ENCODE assay signal across 35 mouse cellular contexts in genomic region chr1:114875791-114876190, GRCm38 (mm10).
"Had no signal": no experiment of that assay in that cellular context is flagged by ENCODE, and none has a peak within 500 bp of the region (broad histone marks: within the 10 kb centered on the region; RNA-seq: fewer than 3 reads in every experiment).

No protein-coding gene starts in this region.

- H3K9ac ChIP-seq: heart, embryonic 12.5 days; heart, embryonic 13.5 days; heart, embryonic 15.5 days; hindbrain, embryonic 12.5 days; hindbrain, embryonic 13.5 days; hindbrain, embryonic 14.5 days; hindbrain, embryonic 15.5 days; intestine, embryonic 15.5 days; kidney, embryonic 15.5 days had no signal

- H3K4me2 ChIP-seq: heart, embryonic 11.5 days; heart, embryonic 12.5 days; heart, embryonic 13.5 days; heart, embryonic 15.5 days; hindbrain, embryonic 12.5 days; hindbrain, embryonic 13.5 days; hindbrain, embryonic 14.5 days; hindbrain, embryonic 15.5 days; intestine, embryonic 15.5 days; kidney, embryonic 15.5 days had no signal

- ATAC-seq: hindbrain, embryonic 16.5 days; hindbrain, postnatal 0 days; inflammation-experienced regulatory T-cells, adult 6 months; intestine, embryonic 15.5 days; intestine, embryonic 16.5 days; intestine, postnatal 0 days had no signal

- H3K4me1 ChIP-seq: heart, embryonic 10.5 days; heart, embryonic 12.5 days; heart, embryonic 13.5 days; heart, embryonic 15.5 days; hindbrain, embryonic 10.5 days; hindbrain, embryonic 12.5 days; hindbrain, embryonic 13.5 days; hindbrain, embryonic 15.5 days; intestine, embryonic 15.5 days; kidney, embryonic 15.5 days had no signal

- H3K9me3 ChIP-seq: heart, embryonic 10.5 days; heart, embryonic 12.5 days; heart, embryonic 13.5 days; heart, embryonic 15.5 days; hindbrain, embryonic 10.5 days; hindbrain, embryonic 12.5 days; hindbrain, embryonic 13.5 days; hindbrain, embryonic 15.5 days; intestine, embryonic 15.5 days; kidney, embryonic 15.5 days had no signal

- H3K27me3 ChIP-seq: heart, embryonic 12.5 days; heart, embryonic 13.5 days; heart, embryonic 15.5 days; hindbrain, embryonic 12.5 days; hindbrain, embryonic 13.5 days; hindbrain, embryonic 15.5 days; intestine, embryonic 15.5 days; kidney, embryonic 15.5 days had no signal

- H3K27ac ChIP-seq: heart, embryonic 10.5 days; heart, embryonic 13.5 days; heart, embryonic 15.5 days; hindbrain, embryonic 10.5 days; hindbrain, embryonic 12.5 days; hindbrain, embryonic 13.5 days; hindbrain, embryonic 14.5 days; hindbrain, embryonic 15.5 days; hindbrain, postnatal 0 days; intestine, embryonic 15.5 days; kidney, embryonic 15.5 days; kidney, postnatal 0 days; layer of hippocampus, adult 2 months had no signal

- H3K4me3 ChIP-seq: heart, embryonic 10.5 days; heart, embryonic 12.5 days; heart, embryonic 13.5 days; heart, embryonic 15.5 days; hindbrain, embryonic 10.5 days; hindbrain, embryonic 12.5 days; hindbrain, embryonic 13.5 days; hindbrain, embryonic 15.5 days; intestine, embryonic 15.5 days; kidney, embryonic 15.5 days; layer of hippocampus, adult 2 months had no signal

- H3K36me3 ChIP-seq: heart, embryonic 10.5 days; heart, embryonic 12.5 days; heart, embryonic 13.5 days; heart, embryonic 15.5 days; hindbrain, embryonic 10.5 days; hindbrain, embryonic 12.5 days; hindbrain, embryonic 13.5 days; hindbrain, embryonic 15.5 days; intestine, embryonic 15.5 days; kidney, embryonic 15.5 days had no signal

- DNase-seq: heart, postnatal 10 days; heart, postnatal 14 days; heart, postnatal 36 days; heart, postnatal 4 days; kidney, adult 11 months; kidney, adult 18-20 months; kidney, adult 2 months; kidney, adult 8-10 months; kidney, adult 9 months; kidney, postnatal 10 days; kidney, postnatal 14 days; kidney, postnatal 25 days; kidney, postnatal 36 days; kidney, postnatal 4 days; layer of hippocampus, adult 9-11 months; layer of hippocampus, postnatal 36 days had no signal
